Comparison of ENCODE assay signal across 13 mouse cellular contexts in genomic region chr12:28986214-28986613, GRCm38 (mm10).
"Had no signal": no experiment of that assay in that cellular context is flagged by ENCODE, and none has a peak within 500 bp of the region (broad histone marks: within the 10 kb centered on the region; RNA-seq: fewer than 3 reads in every experiment).

No protein-coding gene starts in this region.

- H3K4me3 ChIP-seq: limb, embryonic 15.5 days; liver, embryonic 12.5 days; myocyte; neural tube, embryonic 12.5 days had no signal

- H3K4me1 ChIP-seq: limb, embryonic 15.5 days; liver, embryonic 12.5 days had no signal

- H3K27ac ChIP-seq: hindbrain, postnatal 0 days; kidney, postnatal 0 days; limb, embryonic 15.5 days; liver, embryonic 12.5 days; neural tube, embryonic 12.5 days had no signal

- DNase-seq: kidney, adult 11 months; kidney, adult 9 months; lung, embryonic 14.5 days; lung, postnatal 10 days; lung, postnatal 4 days; right cerebral cortex, postnatal 4 days; thymus, postnatal 4 days had no signal

- H3K4me2 ChIP-seq: limb, embryonic 15.5 days; liver, embryonic 12.5 days; lung, embryonic 14.5 days; neural tube, embryonic 12.5 days had no signal

- H3K9ac ChIP-seq: limb, embryonic 15.5 days; liver, embryonic 12.5 days; lung, embryonic 14.5 days; neural tube, embryonic 12.5 days had no signal

- H3K36me3 ChIP-seq: limb, embryonic 15.5 days; liver, embryonic 12.5 days; neural tube, embryonic 12.5 days had no signal

- H3K9me3 ChIP-seq: limb, embryonic 15.5 days; liver, embryonic 12.5 days; neural tube, embryonic 12.5 days had no signal

- ATAC-seq: hindbrain, postnatal 0 days; liver, embryonic 12.5 days had no signal

- H3K27me3 ChIP-seq: limb, embryonic 15.5 days; liver, embryonic 12.5 days; neural tube, embryonic 12.5 days had no signal
